Mouse (Mus musculus) embryonic fibroblast, embryonic 13.5 days (primary cell): ENCODE data around the gene Styxl1.

Experiments used
- CTCF ChIP-seq: IDR thresholded peaks from 2 replicates; pipeline ENCODE4 v1.5.1; 2011; ENCODE audit warnings: mild to moderate bottlenecking, control low read depth, low read length, moderate library complexity, borderline replicate concordance; ENCODE audit not compliant: insufficient read depth
- POLR2A ChIP-seq: IDR thresholded peaks from 2 replicates; pipeline ENCODE4 v1.6.1; 2011; ENCODE audit warnings: low read depth, mild to moderate bottlenecking, control low read depth, low read length, moderate library complexity

GRCm38 (mm10) chr5:135778471-135779445, 573 bp upstream of the Styxl1 start, which contains the start of gene Mdh2:
- no peak for TF ChIP-seq CTCF
- TF ChIP-seq POLR2A = peak; percentile 99
